In genomic region chr1:186448841-186449650, GRCm38 (mm10) we compare ENCODE assay signal across 8 mouse cellular contexts.
DNase-seq lines count a peak whose midpoint lies in the region; ATAC-seq lines count a peak whose summit lies in the region.

No protein-coding gene starts in this region.

- H3K4me1 ChIP-seq in heart, embryonic 15.5 days (replicated peaks), result peaks cover 15% of the 10 kb centered on the region
- peaks cover 9% of the 10 kb centered on the region for H3K4me1 ChIP-seq in forebrain, embryonic 15.5 days
- H3K4me1 ChIP-seq in limb, embryonic 15.5 days, result peaks cover 13% of the 10 kb centered on the region

- 57% methylated on average over 16 of the region's 16 CpGs for WGBS in heart, embryonic 15.5 days
- 51% methylated on average over 16 of the region's 16 CpGs for WGBS in forebrain, embryonic 15.5 days
- 14% methylated on average over 16 of the region's 16 CpGs for WGBS in limb, embryonic 15.5 days

- no peak for DNase-seq in heart, adult 8-10 months (ENCODE audit: low spot score)
- peak; percentile 51 for DNase-seq in brain, adult 2 months (ENCODE audit: low read depth, low spot score)
- DNase-seq in frontal cortex, postnatal 25 days (ENCODE audit: low spot score in 2 of 2), result no peak
- no peak for DNase-seq in layer of hippocampus, adult 11-12 months (ENCODE audit: low spot score)
- DNase-seq in urinary bladder, postnatal 10 days (ENCODE audit: low spot score), result no peak

- no peak for ATAC-seq in heart, embryonic 15.5 days (replicated peaks; ENCODE audit: insufficient number of reproducible peaks, insufficient read depth, low FRiP score, low read depth)
- ATAC-seq in forebrain, embryonic 15.5 days (replicated peaks), result peak; percentile 67
- 0 out of 2 replicates have a peak, but pooled peaks have one; percentile 35 for ATAC-seq in limb, embryonic 15.5 days (ENCODE audit: insufficient number of reproducible peaks, low FRiP score, low TSS enrichment, low read depth)

- peak overlapping the region; percentile 19; the same call in 1 of the 2 replicates for H3K27ac ChIP-seq in heart, embryonic 15.5 days
- no peak overlapping the region for H3K27ac ChIP-seq in forebrain, embryonic 15.5 days (replicated peaks)
- peak overlapping the region; percentile 85 for H3K27ac ChIP-seq in limb, embryonic 15.5 days

- no peaks in the 10 kb centered on the region for H3K9me3 ChIP-seq in heart, embryonic 15.5 days (replicated peaks)
- H3K9me3 ChIP-seq in forebrain, embryonic 15.5 days, result no peaks in the 10 kb centered on the region
- no peaks in the 10 kb centered on the region for H3K9me3 ChIP-seq in limb, embryonic 15.5 days

- H3K27me3 ChIP-seq in heart, embryonic 15.5 days, result no peaks in the 10 kb centered on the region; the same call in 1 of the 2 replicates
- no peaks in the 10 kb centered on the region for H3K27me3 ChIP-seq in forebrain, embryonic 15.5 days
- H3K27me3 ChIP-seq in limb, embryonic 15.5 days, result no peaks in the 10 kb centered on the region

- H3K36me3 ChIP-seq in heart, embryonic 15.5 days, result no peaks in the 10 kb centered on the region
- H3K36me3 ChIP-seq in forebrain, embryonic 15.5 days, result no peaks in the 10 kb centered on the region
- no peaks in the 10 kb centered on the region for H3K36me3 ChIP-seq in limb, embryonic 15.5 days

- no peak overlapping the region for H3K9ac ChIP-seq in heart, embryonic 15.5 days
- no peak overlapping the region for H3K9ac ChIP-seq in forebrain, embryonic 15.5 days (replicated peaks)
- no peak overlapping the region for H3K9ac ChIP-seq in limb, embryonic 15.5 days

- H3K4me3 ChIP-seq in heart, embryonic 15.5 days, result no peak overlapping the region
- no peak overlapping the region for H3K4me3 ChIP-seq in forebrain, embryonic 15.5 days
- no peak overlapping the region for H3K4me3 ChIP-seq in limb, embryonic 15.5 days

- no peak overlapping the region for H3K4me2 ChIP-seq in heart, embryonic 15.5 days
- H3K4me2 ChIP-seq in forebrain, embryonic 15.5 days (replicated peaks), result no peak overlapping the region
- 0 out of 2 replicates have a peak overlapping the region, but pooled peaks have one; percentile 14 for H3K4me2 ChIP-seq in limb, embryonic 15.5 days
